Mouse (Mus musculus): ENCODE results near the gene Dpf1.

Gene Dpf1

GRCm38 (mm10) chr7:29288942-29289638 lies 14.7 kb upstream of the Dpf1 start, which contains the start of gene Ppp1r14a:
TSS of gene Ppp1r14a (plus strand) at chr7:29289308.
- DNase-seq, result peak; percentile 71 to 84

GRCm38 (mm10) chr7:29289856-29290255 lies 13.9 kb upstream of the Dpf1 start:
- no peak for DNase-seq

GRCm38 (mm10) chr7:29290691-29291485 lies 12.9 kb upstream of the Dpf1 start:
- DNase-seq, result no peak

DNA sequence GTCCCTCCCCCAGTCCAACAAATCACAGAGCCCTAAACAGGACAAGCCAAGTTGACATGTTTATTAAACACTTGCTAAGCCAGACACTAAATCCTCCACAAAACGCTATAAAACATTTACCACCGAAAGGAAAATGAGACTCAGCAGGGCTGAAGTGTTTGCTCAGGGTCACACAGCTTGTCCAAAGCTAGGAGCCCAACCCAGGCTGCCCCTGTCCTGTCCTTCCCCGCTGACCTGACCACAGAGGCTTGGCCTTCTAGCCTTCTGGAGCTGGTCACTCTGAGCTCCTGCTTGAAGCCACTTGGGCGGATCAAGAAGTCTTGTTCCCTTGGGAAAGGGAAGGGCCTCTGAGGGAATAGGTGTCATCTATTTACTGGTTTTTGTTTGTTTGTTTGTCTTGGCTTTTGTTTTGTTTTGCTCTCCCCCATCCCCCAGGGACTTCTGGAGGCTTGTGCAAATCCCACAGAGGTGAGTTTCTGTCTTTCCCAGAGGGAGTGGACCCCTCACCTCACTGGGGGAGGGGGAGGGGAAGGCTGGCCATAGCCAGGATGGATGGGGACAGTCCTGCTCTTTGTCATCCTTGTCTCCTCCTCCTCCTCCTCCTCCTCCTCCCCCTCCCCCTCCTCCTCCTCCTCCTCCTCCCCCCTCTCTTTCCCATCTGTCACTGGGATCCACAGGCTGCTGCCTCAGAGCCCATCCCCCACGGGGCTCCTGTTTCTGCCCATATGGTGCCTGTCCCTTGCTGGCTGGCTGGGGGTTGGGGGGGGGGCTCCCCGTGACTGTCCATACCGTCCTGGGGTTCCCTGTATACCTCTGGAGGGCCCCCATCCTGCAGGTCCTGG lies 11.9 kb upstream of the Dpf1 start:
- DNase-seq, result peak; percentile 40 to 71

DNA sequence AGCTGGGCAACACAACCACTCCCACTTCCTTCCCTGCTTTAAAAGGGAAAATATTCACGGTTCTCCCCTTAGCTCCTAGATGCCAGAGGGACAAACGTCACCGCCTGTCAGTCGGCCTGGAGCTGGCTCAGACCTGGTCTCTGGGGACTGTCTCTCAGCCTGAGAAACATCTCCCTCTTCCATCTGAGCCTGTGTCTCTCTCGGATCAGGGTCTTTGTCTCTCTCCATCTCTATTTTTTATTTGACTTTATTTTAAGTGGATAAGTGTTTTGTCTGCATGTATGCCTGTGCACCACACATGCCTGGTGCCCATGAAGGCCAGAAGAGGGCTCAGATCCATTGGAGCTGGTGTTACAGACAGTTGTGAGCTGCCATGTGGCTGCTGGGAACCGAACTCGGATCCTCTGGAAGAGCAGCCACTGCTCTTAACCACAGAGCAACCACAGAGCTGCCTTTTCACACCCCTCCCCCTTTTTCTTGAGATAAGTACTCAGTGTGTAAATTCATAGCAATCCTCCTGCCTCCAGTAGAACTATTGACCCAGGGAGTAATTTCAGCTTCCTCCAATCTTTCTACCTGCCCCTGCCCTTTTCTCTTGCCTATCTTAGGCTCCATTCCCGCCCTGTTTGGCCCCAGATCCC lies 11.2 kb upstream of the Dpf1 start:
- no peak for DNase-seq

GRCm38 (mm10) chr7:29293131-29294065 lies 10.4 kb upstream of the Dpf1 start:
- peak; percentile 48 to 77 for DNase-seq

DNA sequence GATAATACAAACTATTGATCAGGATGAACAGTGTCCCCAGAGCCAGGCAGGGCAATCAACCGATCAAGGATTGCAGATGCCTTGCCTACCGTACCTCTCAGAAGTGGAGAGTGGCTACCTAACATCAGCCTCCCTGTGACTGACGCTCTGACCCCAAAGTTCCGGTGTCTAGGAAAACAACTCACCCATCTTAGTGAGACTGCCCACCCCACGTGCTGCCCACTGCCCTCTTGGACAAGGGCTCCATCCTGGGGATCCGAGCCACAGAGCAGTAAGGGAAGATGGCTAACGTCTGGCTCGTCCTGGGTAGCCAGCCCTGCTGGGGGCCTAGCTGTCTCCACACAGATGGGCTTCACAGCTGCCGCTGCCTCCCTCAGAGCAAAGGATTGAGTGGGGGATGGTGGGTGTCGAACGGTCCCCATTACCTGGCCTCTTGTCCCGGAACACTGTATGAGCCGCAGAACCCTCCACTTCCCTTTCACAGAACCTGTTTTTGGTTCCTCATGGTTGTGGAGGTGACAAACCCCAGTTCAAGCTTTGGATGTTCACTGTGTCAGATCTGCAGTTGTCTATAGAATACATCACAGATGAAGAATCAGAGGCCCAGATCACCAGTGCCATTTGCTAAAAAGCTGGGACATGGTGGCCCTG lies 9.5 kb upstream of the Dpf1 start:
- no peak for DNase-seq

DNA sequence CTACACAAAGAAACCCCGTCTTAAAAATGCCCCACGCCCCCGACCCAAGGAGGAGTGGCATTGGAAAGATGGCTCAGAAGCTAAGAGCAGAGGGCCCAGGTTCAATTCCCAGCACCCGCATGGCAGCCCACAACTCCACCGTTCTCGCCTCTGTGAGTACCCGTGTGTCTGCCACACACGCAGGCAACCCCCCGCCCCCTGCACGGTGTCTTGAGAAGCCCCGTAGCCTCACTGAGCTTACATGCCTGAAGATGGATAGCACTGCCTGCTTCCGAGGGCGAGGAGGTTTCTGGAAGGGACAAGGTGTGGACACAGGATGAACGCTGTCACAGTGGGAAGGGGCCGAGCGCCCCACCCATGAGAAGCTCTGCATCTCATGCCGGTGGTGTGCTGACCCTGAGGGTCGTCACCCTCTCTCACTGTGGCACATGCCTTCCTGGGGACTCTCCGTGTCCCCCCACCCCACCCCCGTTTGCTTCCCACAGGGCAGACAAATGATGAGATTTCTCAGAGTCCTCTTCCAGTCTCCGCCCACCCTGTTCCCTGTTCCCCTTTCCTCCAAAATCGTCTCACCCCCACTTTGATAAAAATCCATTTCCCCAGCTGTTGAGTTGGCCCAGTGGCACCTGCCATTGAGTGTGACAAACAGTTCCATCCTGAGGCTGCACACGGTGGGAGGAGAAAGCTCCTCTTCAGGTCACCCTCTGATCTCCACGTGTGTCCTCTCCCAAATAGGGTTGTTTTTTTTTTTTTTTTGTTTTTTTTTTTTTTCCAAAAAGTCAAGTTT lies 7.7 kb upstream of the Dpf1 start:
- DNase-seq, result no peak

- peak; percentile 75 to 81 for DNase-seq
These were observed 6.8 kb upstream of the Dpf1 start for GRCm38 (mm10) chr7:29296998-29297397.

DNA sequence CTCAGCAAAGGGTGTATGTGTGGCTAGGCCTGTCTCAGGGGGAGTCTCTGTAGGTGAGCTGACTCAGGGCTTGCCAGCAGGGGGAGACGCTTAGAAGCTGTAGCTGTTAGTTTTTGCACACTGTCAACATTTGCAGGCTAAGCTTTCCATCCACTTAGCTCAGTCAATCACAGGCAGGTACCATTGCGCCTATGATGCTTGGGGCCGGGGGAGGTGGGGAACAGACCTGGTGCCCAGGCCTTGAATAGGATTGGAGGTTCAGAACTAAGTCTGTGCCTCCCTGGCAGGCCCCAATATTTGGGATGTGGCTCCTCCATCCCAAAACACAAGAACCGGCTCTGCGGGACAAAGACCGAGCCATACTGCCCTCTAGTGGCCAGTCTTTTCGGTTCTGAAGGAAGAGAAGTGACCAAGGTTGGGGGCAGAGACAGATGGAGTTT lies 2.6 kb upstream of the Dpf1 start:
- peak; percentile 64 to 84 for DNase-seq

GRCm38 (mm10) chr7:29302641-29303040 lies 1.1 kb upstream of the Dpf1 start:
- no peak for DNase-seq

DNA sequence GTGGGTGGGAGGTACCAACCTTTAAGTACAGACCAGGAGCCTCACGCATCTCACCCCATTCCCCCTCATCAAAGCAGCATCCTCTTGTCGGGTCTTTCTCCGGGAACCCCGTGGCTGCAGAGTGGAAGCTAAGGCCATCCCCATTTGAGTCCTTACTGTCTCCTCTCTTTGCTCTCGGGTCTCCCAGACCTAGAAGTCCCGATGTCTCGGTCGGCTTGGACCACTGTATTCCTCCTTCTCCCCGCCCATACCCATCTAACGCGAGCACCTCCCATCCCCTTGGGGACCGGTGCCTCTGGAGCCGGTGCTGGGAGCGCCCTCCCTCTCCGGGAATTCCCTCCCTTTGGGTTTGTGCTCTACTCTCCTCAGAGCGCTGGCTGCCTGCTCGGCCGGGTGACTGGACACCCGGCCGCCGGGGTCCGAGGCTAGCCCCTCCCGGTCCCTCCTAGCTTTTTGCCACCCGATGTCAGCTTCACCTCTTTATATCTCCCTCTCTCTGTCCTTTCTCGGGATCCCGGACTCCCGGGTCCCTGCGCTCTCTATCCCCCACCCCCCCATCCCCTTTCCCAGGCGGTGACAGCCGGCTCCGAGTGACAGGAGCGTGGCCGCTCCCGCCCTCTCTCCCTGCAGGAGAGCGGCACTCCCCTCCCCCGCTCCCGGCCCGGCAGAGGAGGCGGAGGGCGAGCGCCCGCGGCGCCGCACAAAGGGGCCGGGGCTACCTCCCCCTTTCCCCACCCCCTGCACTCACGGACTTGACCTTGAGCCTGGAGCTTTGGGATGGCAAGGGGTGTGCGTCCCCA lies 912 bp downstream of the Dpf1 start:
- DNase-seq, result no peak

DNA sequence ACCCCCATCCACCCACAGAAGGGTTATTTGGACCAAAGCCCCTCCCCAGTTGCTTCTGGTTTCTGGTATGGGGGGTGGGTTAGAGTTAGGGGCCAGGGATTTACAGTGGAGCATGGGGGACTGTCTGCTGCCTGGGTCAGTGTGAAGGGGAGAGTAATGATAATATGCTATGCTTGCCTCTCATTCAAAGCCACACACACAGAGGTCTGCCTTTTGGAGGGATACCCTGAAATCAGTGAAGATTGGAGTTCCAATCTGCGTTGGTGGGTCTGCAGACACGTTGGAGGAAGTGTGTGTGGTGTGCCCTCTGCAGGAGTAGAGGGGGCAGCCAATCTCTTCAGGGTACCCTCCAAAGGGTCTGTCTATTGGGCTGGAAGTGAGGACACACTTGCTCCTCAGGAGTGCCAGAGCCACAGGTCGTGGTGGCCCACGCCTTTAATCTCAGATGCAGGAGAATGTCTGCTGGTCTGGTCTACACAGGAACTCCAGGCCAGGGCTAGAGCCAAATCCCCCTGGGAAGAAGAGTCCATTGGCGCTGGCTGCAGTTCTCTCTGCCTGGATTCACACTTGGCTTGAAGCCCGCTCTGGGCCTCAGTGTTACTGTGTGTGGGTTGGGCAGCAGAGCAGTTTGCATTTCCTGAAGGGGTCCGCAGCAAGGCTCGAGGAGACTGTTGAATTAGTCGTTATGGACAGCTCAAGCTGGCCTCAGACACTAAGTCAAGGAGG lies 1.7 kb downstream of the Dpf1 start:
- no peak for DNase-seq

DNA sequence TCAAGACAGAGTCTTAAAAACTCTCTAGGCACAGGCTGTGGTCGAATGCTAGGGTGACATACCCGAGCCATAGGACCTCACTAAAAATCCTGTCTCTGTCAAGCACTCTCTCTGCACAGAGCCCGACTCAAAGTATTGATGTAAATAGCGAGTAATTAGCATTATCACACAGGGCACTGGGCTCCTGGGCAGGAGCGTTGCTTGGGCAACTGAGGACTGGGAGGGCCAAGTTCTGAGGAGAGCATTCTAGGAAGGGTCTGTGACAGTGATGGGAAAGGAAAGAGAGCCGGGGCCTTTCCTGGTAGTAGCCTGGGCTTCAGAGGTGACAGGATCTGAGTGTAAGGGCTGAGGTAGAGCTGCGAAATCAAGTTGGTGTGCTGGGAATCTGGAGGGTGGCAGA lies 2.4 kb downstream of the Dpf1 start:
- DNase-seq, result no peak

GRCm38 (mm10) chr7:29306619-29307018 lies 2.9 kb downstream of the Dpf1 start:
- peak in 1 of 2 experiments; percentile 71 for DNase-seq

GRCm38 (mm10) chr7:29307350-29308104 lies 3.8 kb downstream of the Dpf1 start:
- DNase-seq, result peak; percentile 91 to 94

GRCm38 (mm10) chr7:29309221-29309721 lies 5.5 kb downstream of the Dpf1 start:
- peak in 1 of 2 experiments; percentile 72 for DNase-seq
